Mouse (Mus musculus): ENCODE measurements around the gene Ccdc103.

- TF ChIP-seq GATA1 (IDR thresholded peaks at IDR 0.05; ENCODE audit: borderline replicate concordance, low read length), result no peak
- no peak for TF ChIP-seq FLI1 (IDR thresholded peaks at IDR 0.05; ENCODE audit: low read length)
Observed at GRCm38 (mm10) chr11:102925351-102925717, 44.3 kb downstream of the Ccdc103 start.

All from megakaryocyte, embryonic 14.5 days (primary cell).